Mouse (Mus musculus): ENCODE measurements around the gene Pafah1b3. TPM values are rescaled to one million over a fixed set of nuclear protein-coding genes. Genes with fewer than 3 reads are reported as not detected.
A peak's percentile ranks its signal among the peaks of the same experiment; 100 is the strongest.

The Pafah1b3 gene
- polyA plus RNA-seq, 1 experiment from 2014 or later, result 384 TPM

GRCm38 (mm10) chr7:25301063-25301462 lies 3.3 kb upstream of the Pafah1b3 start, which contains the start of gene Prr19:
Gene Prr19, plus strand, starts transcription at chr7:25301411.
- WGBS, result 57% methylated on average over 19 of the region's 19 CpGs
- peaks cover 24% of the 10 kb centered on the region for H3K4me1 ChIP-seq

GRCm38 (mm10) chr7:25296945-25297453 lies 787 bp downstream of the Pafah1b3 start:
- H3K4me3 ChIP-seq (replicated peaks), result peak overlapping the region; percentile 86
- no peaks in the 10 kb centered on the region for H3K27me3 ChIP-seq
- H3K9me3 ChIP-seq, result no peaks in the 10 kb centered on the region
- peaks cover 25% of the 10 kb centered on the region for H3K4me1 ChIP-seq
- H3K27ac ChIP-seq, result peak overlapping the region; percentile 98
- peak; percentile 49; the same call in 1 of the 2 replicates for ATAC-seq (ENCODE audit: low FRiP score)
- H3K4me2 ChIP-seq, result peak overlapping the region; percentile 79
- peak overlapping the region; percentile 91 for H3K9ac ChIP-seq
- H3K36me3 ChIP-seq (replicated peaks), result peaks cover 41% of the 10 kb centered on the region
- WGBS, result under 1% methylated on average over 21 of the region's 21 CpGs

More at GRCm38 (mm10) chr7:25301063-25301462, 3.3 kb upstream of the Pafah1b3 start, which contains the start of gene Prr19:
- no peak for ATAC-seq (ENCODE audit: low FRiP score)
- Histone ChIP-seq H3K9me3 (no peaks in the 10 kb centered on the region), H3K9ac (no peak within 1 kb of the TSS), H3K27me3 (peaks cover 5% of the 10 kb centered on the region; the same call in 1 of the 2 replicates), H3K27ac (no peak within 1 kb of the TSS), H3K4me2 (no peak within 1 kb of the TSS), H3K36me3 (replicated peaks) (peaks cover 1% of the 10 kb centered on the region; the same call in 1 of the 2 replicates), H3K4me3 (replicated peaks) (no peak within 1 kb of the TSS)

- ATAC-seq (ENCODE audit: low FRiP score), result no peak
- H3K9me3 ChIP-seq, result no peaks in the 10 kb centered on the region
- 89% methylated on average over 12 of the region's 12 CpGs for WGBS
- no peaks in the 10 kb centered on the region for H3K27me3 ChIP-seq
- peaks cover 35% of the 10 kb centered on the region for H3K4me1 ChIP-seq
- H3K4me3 ChIP-seq (replicated peaks), result no peak overlapping the region
- 0 out of 2 replicates have a peak overlapping the region, but pooled peaks have one; percentile 98 for H3K27ac ChIP-seq
- no peak overlapping the region for H3K4me2 ChIP-seq
- H3K9ac ChIP-seq, result no peak overlapping the region
- H3K36me3 ChIP-seq (replicated peaks), result peaks cover 59% of the 10 kb centered on the region
Observed at GRCm38 (mm10) chr7:25294960-25295722, 2.6 kb downstream of the Pafah1b3 start.

GRCm38 (mm10) chr7:25294495-25294894 lies 3.3 kb downstream of the Pafah1b3 start:
- no peak for ATAC-seq (ENCODE audit: low FRiP score)
- H3K4me3 ChIP-seq (replicated peaks), result no peak overlapping the region
- H3K4me2 ChIP-seq, result no peak overlapping the region
- WGBS, result 89% methylated on average over 4 of the region's 4 CpGs
- H3K9me3 ChIP-seq, result 0 out of 2 replicates have a peak, but pooled peaks cover 6% of the 10 kb centered on the region
- H3K9ac ChIP-seq, result no peak overlapping the region
- no peaks in the 10 kb centered on the region for H3K27me3 ChIP-seq
- peaks cover 66% of the 10 kb centered on the region for H3K36me3 ChIP-seq (replicated peaks)
- no peak overlapping the region; the same call in 1 of the 2 replicates for H3K27ac ChIP-seq
- H3K4me1 ChIP-seq, result peaks cover 35% of the 10 kb centered on the region

- Histone ChIP-seq H3K36me3 (replicated peaks) (peaks cover 78% of the 10 kb centered on the region), H3K27ac (peak overlapping the region; percentile 5; the same call in 1 of the 2 replicates)
- 79% methylated on average over 10 of the region's 10 CpGs for WGBS
Observed at GRCm38 (mm10) chr7:25293191-25293739, 4.5 kb downstream of the Pafah1b3 start.

GRCm38 (mm10) chr7:25292107-25292506 lies 5.7 kb downstream of the Pafah1b3 start:
- H3K9ac ChIP-seq, result peak overlapping the region; percentile 17; the same call in 1 of the 2 replicates
- no peak for ATAC-seq (ENCODE audit: low FRiP score)
- no peaks in the 10 kb centered on the region for H3K27me3 ChIP-seq
- 66% methylated on average over 7 of the region's 7 CpGs for WGBS
- 0 out of 2 replicates have a peak, but pooled peaks cover 7% of the 10 kb centered on the region for H3K9me3 ChIP-seq
- H3K4me3 ChIP-seq (replicated peaks), result no peak overlapping the region
- H3K36me3 ChIP-seq (replicated peaks), result peaks cover 90% of the 10 kb centered on the region
- no peak overlapping the region for H3K27ac ChIP-seq
- no peak overlapping the region for H3K4me2 ChIP-seq
- peaks cover 29% of the 10 kb centered on the region for H3K4me1 ChIP-seq

More at GRCm38 (mm10) chr7:25293191-25293739, 4.5 kb downstream of the Pafah1b3 start:
- H3K9ac ChIP-seq, result no peak overlapping the region
- peaks cover 32% of the 10 kb centered on the region for H3K4me1 ChIP-seq
- no peak overlapping the region for H3K4me3 ChIP-seq (replicated peaks)
- no peak overlapping the region for H3K4me2 ChIP-seq
- H3K9me3 ChIP-seq, result 0 out of 2 replicates have a peak, but pooled peaks cover 7% of the 10 kb centered on the region
- no peak for ATAC-seq (ENCODE audit: low FRiP score)
- no peaks in the 10 kb centered on the region for H3K27me3 ChIP-seq

GRCm38 (mm10) chr7:25290911-25291310 lies 6.9 kb downstream of the Pafah1b3 start:
- Histone ChIP-seq H3K4me3 (replicated peaks) (no peak overlapping the region), H3K9me3 (0 out of 2 replicates have a peak, but pooled peaks cover 7% of the 10 kb centered on the region), H3K4me2 (no peak overlapping the region), H3K4me1 (peaks cover 20% of the 10 kb centered on the region), H3K36me3 (replicated peaks) (peaks cover 99% of the 10 kb centered on the region), H3K9ac (no peak overlapping the region), H3K27me3 (no peaks in the 10 kb centered on the region), H3K27ac (0 out of 2 replicates have a peak overlapping the region, but pooled peaks have one; percentile 21)
- 90% methylated on average over 2 of the region's 2 CpGs for WGBS
- peak; percentile 13; the same call in 1 of the 2 replicates for ATAC-seq (ENCODE audit: low FRiP score)

GRCm38 (mm10) chr7:25290463-25290862 lies 7.3 kb downstream of the Pafah1b3 start:
- WGBS, result 100% methylated on average over 1 of the region's 1 CpGs
- 0 out of 2 replicates have a peak, but pooled peaks cover 7% of the 10 kb centered on the region for H3K9me3 ChIP-seq
- peaks cover 99% of the 10 kb centered on the region for H3K36me3 ChIP-seq (replicated peaks)
- ATAC-seq (ENCODE audit: low FRiP score), result no peak
- H3K4me3 ChIP-seq (replicated peaks), result no peak overlapping the region
- H3K4me1 ChIP-seq, result peaks cover 20% of the 10 kb centered on the region
- H3K9ac ChIP-seq, result no peak overlapping the region
- H3K27me3 ChIP-seq, result no peaks in the 10 kb centered on the region
- H3K4me2 ChIP-seq, result no peak overlapping the region
- H3K27ac ChIP-seq, result no peak overlapping the region

GRCm38 (mm10) chr7:25289925-25290324 lies 7.9 kb downstream of the Pafah1b3 start:
- Histone ChIP-seq H3K4me1 (peaks cover 25% of the 10 kb centered on the region), H3K4me3 (replicated peaks) (no peak overlapping the region), H3K9ac (no peak overlapping the region), H3K9me3 (0 out of 2 replicates have a peak, but pooled peaks cover 7% of the 10 kb centered on the region), H3K4me2 (no peak overlapping the region), H3K27ac (no peak overlapping the region), H3K27me3 (no peaks in the 10 kb centered on the region), H3K36me3 (replicated peaks) (peaks cover 99% of the 10 kb centered on the region)
- 95% methylated on average over 3 of the region's 3 CpGs for WGBS
- no peak for ATAC-seq (ENCODE audit: low FRiP score)

- Histone ChIP-seq H3K27me3 (no peaks in the 10 kb centered on the region), H3K9me3 (0 out of 2 replicates have a peak, but pooled peaks cover 7% of the 10 kb centered on the region), H3K4me3 (replicated peaks) (no peak overlapping the region), H3K4me1 (peaks cover 37% of the 10 kb centered on the region), H3K9ac (no peak overlapping the region), H3K4me2 (no peak overlapping the region), H3K36me3 (replicated peaks) (peaks cover 90% of the 10 kb centered on the region), H3K27ac (no peak overlapping the region)
- WGBS, result 87% methylated on average over 3 of the region's 3 CpGs
- ATAC-seq (ENCODE audit: low FRiP score), result no peak
Observed at GRCm38 (mm10) chr7:25288721-25289120, 9.1 kb downstream of the Pafah1b3 start.

GRCm38 (mm10) chr7:25288011-25288410 lies 9.8 kb downstream of the Pafah1b3 start:
- Histone ChIP-seq H3K4me1 (peaks cover 44% of the 10 kb centered on the region), H3K9ac (no peak overlapping the region), H3K9me3 (0 out of 2 replicates have a peak, but pooled peaks cover 7% of the 10 kb centered on the region), H3K36me3 (replicated peaks) (peaks cover 83% of the 10 kb centered on the region), H3K4me3 (replicated peaks) (no peak overlapping the region), H3K27ac (no peak overlapping the region), H3K27me3 (no peaks in the 10 kb centered on the region), H3K4me2 (no peak overlapping the region)
- 95% methylated on average over 12 of the region's 12 CpGs for WGBS
- ATAC-seq (ENCODE audit: low FRiP score), result no peak

- 0 out of 2 replicates have a peak, but pooled peaks cover 7% of the 10 kb centered on the region for H3K9me3 ChIP-seq
- no peak overlapping the region for H3K27ac ChIP-seq
- 83% methylated on average over 8 of the region's 8 CpGs for WGBS
- peaks cover 73% of the 10 kb centered on the region for H3K36me3 ChIP-seq (replicated peaks)
- no peaks in the 10 kb centered on the region for H3K27me3 ChIP-seq
- no peak overlapping the region for H3K9ac ChIP-seq
- no peak overlapping the region for H3K4me3 ChIP-seq (replicated peaks)
- H3K4me1 ChIP-seq, result peaks cover 41% of the 10 kb centered on the region
- no peak for ATAC-seq (ENCODE audit: low FRiP score)
- H3K4me2 ChIP-seq, result no peak overlapping the region
Observed at GRCm38 (mm10) chr7:25286989-25287388, 10.8 kb downstream of the Pafah1b3 start.
